Mouse (Mus musculus): ENCODE results near the gene Rab8a.

GRCm38 (mm10) chr8:72213536-72213935 is 52.5 kb downstream of the Rab8a start, which contains the start of gene Gm11034:
- TF ChIP-seq GATA1 (IDR thresholded peaks at IDR 0.05; ENCODE audit: borderline replicate concordance, low read length) = no peak
- TF ChIP-seq FLI1 (IDR thresholded peaks at IDR 0.05; ENCODE audit: low read length) = no peak

Data from megakaryocyte, embryonic 14.5 days (primary cell).